Mouse (Mus musculus): ENCODE measurements around the gene Aamp. TPM values are rescaled to one million over a fixed set of nuclear protein-coding genes. Genes with fewer than 3 reads are reported as not detected.
A peak's percentile ranks its signal among the peaks of the same experiment; 100 is the strongest.
"Not testable (repeated sequence)": the region's sequence is repeated elsewhere in the genome, so short reads cannot be mapped to it uniquely, and the experiment has no call there.

The Aamp gene
- total RNA-seq, 2 experiments from 2014 or later, result 76.7 to 77.5 TPM

DNA sequence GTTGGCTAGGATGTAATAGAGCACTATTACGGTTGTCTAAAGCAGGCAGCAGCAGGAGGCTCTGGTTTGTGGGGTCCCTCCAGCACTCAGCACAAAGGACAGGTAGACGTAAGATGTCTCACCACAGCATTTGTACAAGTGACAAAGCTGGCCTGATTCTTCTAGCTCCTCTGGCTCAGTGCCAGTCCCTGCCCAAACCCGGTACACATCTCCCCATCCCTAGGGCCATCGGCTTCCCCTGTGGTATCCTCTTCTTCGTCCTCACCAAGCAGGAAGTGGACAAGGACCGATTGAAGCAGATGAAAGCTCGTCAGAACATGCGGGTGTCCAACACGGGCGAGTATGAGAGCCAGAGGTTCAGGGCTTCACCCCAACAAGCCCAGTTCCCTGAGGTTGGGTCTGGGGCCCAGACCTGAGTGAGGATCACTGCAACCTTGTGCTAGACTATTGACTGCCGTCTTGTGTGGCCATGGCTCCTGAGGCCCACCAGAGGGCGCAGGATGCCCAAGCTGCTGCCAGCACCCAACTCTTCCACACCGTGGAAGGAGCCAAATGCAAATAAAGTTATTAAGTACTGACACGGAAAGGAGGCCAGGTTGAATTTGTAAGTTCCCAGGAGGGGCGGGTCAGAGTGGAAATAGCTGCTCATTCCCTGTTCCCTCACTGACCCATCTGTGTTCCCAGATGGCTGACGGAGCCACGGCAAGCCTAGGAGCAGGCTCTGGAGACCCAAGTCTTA is 2.5 kb upstream of the Aamp start:
- not testable (repeated sequence) for DNase-seq
- intact Hi-C loops (cut with DNase I; ENCODE audit: low total_unique reads), result loop anchor here (10.0 kb wide), 1 partner anchor 168 kb away; no protein-coding TSS in a partner anchor

GRCm38 (mm10) chr1:74285212-74286010 is 873 bp upstream of the Aamp start:
- intact Hi-C loops (cut with DNase I; ENCODE audit: low total_unique reads), result loop anchor here (10.0 kb wide), 1 partner anchor 169 kb away; no protein-coding TSS in a partner anchor

DNA sequence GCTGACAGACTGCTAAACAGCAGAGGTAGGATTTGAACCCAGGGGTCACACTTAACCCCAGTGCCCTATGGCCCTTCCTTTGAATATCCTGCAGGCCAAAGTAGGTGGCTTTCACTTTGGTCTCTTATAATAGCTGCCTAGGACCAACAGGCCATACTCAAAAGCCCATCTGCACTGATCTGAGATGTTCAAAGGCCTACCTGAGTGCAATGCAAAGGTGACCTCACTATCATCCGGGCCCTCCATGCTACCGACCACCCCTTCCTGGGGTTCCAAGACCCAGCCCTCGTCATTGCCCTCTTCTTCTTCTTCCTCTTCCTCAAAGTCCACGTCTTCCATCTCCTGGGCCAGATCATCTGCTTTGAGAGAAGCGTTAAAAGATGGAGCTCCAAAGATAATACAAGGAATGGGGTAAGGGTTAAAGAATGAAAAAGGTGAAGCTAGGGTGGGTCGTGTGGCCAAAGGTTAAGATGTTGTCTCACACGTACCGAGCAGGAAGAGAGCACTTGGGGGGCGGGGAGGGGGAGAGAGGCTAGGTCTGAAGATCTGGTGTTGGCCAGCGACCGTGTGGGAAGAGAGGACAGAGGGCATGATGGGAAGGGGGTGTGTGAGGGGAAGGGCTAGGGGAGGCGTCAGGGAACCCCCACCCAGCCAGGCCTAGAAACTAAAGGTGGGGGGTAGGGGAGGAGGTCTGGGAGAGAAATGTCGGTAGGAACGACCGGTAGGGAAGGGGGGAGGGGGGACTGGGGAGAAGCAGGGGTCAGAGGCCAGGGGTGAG is 663 bp downstream of the Aamp start:
- peak; percentile 71 for DNase-seq
- intact Hi-C loops (cut with DNase I; ENCODE audit: low total_unique reads), result loop anchor here (5.0 to 10.0 kb wide), 2 partner anchors 47 to 171 kb away; partner anchors contain the start of gene Arpc2

More at GRCm38 (mm10) chr1:74285212-74286010, 873 bp upstream of the Aamp start:
- no peak for DNase-seq

- intact Hi-C loops (cut with DNase I; ENCODE audit: low total_unique reads), result loop anchor here (5.0 to 10.0 kb wide), 2 partner anchors 46 to 172 kb away; partner anchors contain the start of gene Arpc2
- DNase-seq, result no peak
Observed at GRCm38 (mm10) chr1:74282896-74283625, 1.5 kb downstream of the Aamp start.

GRCm38 (mm10) chr1:74281886-74282285 is 2.7 kb downstream of the Aamp start:
- no peak for DNase-seq
- intact Hi-C loops (cut with DNase I; ENCODE audit: low total_unique reads), result loop anchor here (5.0 to 10.0 kb wide), 2 partner anchors 45 to 173 kb away; partner anchors contain the start of gene Arpc2

GRCm38 (mm10) chr1:74281372-74281771 is 3.2 kb downstream of the Aamp start:
- intact Hi-C loops (cut with DNase I; ENCODE audit: low total_unique reads), result loop anchor here (5.0 to 10.0 kb wide), 2 partner anchors 44 to 173 kb away; partner anchors contain the start of gene Arpc2
- no peak for DNase-seq

GRCm38 (mm10) chr1:74280591-74281325 is 3.8 kb downstream of the Aamp start:
- intact Hi-C loops (cut with DNase I; ENCODE audit: low total_unique reads), result loop anchor here (5.0 to 10.0 kb wide), 2 partner anchors 43 to 174 kb away; partner anchors contain the start of gene Arpc2
- no peak for DNase-seq

DNA sequence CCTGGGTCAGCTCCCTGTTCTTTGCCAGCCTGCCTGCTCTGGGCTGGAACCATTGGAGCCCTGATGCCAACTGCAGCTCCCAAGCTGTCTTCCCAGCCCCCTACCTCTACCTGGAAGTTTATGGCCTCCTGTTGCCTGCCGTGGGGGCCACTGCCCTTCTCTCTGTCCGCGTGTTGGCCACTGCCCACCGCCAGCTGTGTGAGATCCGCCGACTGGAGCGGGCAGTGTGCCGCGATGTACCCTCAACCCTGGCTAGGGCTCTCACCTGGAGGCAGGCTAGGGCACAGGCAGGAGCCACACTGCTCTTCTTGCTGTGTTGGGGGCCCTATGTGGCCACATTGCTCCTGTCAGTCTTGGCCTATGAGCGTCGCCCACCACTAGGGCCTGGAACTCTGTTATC is 5.5 kb downstream of the Aamp start:
- no peak for DNase-seq
- intact Hi-C loops (cut with DNase I; ENCODE audit: low total_unique reads), result no loop called here

DNA sequence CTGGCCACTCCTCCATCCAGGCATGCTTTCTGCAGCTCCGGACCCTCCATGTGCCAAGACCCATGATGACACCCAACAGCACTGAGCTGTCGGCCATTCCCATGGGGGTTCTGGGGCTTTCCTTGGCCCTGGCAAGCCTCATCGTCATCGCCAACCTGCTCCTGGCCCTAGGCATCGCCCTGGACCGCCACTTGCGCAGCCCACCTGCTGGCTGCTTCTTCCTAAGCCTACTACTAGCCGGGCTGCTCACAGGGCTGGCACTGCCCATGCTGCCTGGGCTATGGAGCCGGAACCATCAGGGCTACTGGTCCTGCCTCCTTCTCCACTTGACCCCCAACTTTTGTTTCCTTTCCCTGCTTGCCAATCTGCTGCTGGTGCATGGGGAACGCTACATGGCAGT is 6.0 kb downstream of the Aamp start, which contains the start of gene Gpbar1:
Gene Gpbar1 (plus strand): TSS at position 13 of the 400 bp plus-strand sequence.
- no peak for DNase-seq
- intact Hi-C loops (cut with DNase I; ENCODE audit: low total_unique reads), result no loop called here

GRCm38 (mm10) chr1:74277883-74278537 is 6.5 kb downstream of the Aamp start:
- intact Hi-C loops (cut with DNase I; ENCODE audit: low total_unique reads), result no loop called here
- no peak for DNase-seq

DNA sequence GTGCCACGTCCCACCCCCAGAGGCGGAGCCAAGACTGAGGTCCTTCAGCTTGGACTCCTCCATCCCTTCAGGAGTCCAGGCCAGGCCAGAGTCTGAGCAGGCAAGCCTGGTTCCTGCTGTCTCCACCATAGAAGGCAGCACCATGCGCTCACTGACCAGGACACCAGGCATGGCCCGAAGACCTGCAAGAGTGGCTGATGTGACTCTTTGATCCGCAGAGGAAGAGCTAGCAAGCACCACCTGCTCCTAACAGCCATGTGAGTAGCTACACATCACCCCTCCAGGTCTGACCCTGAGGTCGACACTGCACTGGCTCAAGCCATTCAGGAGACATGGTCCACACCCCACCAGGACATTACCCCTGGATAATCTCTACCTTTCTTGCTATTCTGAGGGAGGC is 7.5 kb downstream of the Aamp start:
- no peak for DNase-seq
- intact Hi-C loops (cut with DNase I; ENCODE audit: low total_unique reads), result no loop called here

DNA sequence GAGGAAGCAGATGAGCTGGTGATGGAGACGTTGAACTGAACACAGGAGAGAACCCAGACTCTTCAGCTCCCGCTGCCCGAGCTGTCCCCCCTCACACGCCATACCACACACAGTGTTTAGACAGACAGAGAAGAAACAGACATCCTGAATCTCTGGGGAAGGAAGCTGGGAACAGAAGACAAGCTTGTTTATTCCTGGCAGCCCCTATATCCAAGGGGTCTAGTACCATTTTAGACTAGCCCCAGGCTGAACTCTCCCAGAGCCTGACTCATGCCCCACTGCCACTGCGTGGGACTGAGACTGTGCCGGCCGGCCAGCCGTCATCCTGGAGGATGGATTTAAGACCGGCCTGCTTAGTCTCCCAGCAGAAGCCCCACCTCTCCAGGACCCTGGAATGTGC is 9.5 kb downstream of the Aamp start:
- intact Hi-C loops (cut with DNase I; ENCODE audit: low total_unique reads), result no loop called here
- no peak for DNase-seq

GRCm38 (mm10) chr1:74271659-74272058 is 12.9 kb downstream of the Aamp start:
- intact Hi-C loops (cut with DNase I; ENCODE audit: low total_unique reads), result no loop called here
- no peak for DNase-seq

GRCm38 (mm10) chr1:74268750-74269149 is 15.8 kb downstream of the Aamp start:
- intact Hi-C loops (cut with DNase I; ENCODE audit: low total_unique reads), result no loop called here
- DNase-seq, result no peak

GRCm38 (mm10) chr1:74262510-74262909 is 22.0 kb downstream of the Aamp start:
- no peak for DNase-seq
- intact Hi-C loops (cut with DNase I; ENCODE audit: low total_unique reads), result no loop called here

DNA sequence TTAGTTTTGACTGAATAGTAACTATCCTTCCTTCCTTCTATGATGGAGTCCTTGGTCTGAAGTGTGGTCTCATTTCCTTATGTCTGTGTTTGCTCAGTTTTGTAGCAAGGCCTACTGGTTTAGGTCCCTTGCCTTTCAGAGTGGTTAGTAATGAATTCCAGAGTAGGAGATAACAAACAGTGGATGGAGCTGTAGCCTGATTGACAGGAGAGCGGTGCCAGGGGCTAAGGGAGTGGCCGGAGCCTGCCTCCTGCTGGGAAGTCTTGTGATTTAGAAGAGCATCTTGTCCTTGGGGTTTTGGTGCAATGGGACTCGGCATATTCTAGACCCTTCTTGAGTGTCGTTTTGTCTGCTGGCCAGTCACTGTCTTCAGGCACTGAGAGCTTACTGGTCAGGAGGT is 27.8 kb downstream of the Aamp start:
- intact Hi-C loops (cut with DNase I; ENCODE audit: low total_unique reads), result no loop called here
- no peak for DNase-seq

GRCm38 (mm10) chr1:74255704-74256345 is 28.7 kb downstream of the Aamp start:
- DNase-seq, result no peak
- intact Hi-C loops (cut with DNase I; ENCODE audit: low total_unique reads), result no loop called here
